Mouse (Mus musculus) limb, embryonic 10.5 days (tissue): ENCODE results near the gene Mier2. TPM values are rescaled to one million over a fixed set of nuclear protein-coding genes. Genes with fewer than 3 reads are reported as not detected.
A peak's percentile ranks its signal among the peaks of the same experiment; 100 is the strongest.

Source experiments
- DNase-seq: peaks from one replicate; pipeline ENCODE4 v3.0.0-alpha.2; 2017; ENCODE audit warnings: low spot score
- H3K27ac ChIP-seq: fragments of 300-500 bp; sonication (generic); 2 replicates; pipeline ENCODE4 v1.5.1; 2016; ENCODE audit warnings: mild to moderate bottlenecking
- H3K27me3 ChIP-seq: fragments of 300-500 bp; sonication (generic); 2 replicates; pipeline ENCODE4 v1.6.1; 2016; ENCODE audit warnings: low read depth, mild to moderate bottlenecking; ENCODE audit not compliant: poor library complexity, severe bottlenecking
- H3K36me3 ChIP-seq: fragments of 300-500 bp; sonication (generic); 2 replicates; pipeline ENCODE4 v1.6.1; 2016; ENCODE audit warnings: mild to moderate bottlenecking, moderate library complexity
- H3K4me1 ChIP-seq: fragments of 300-500 bp; sonication (generic); 2 replicates; pipeline ENCODE4 v1.6.1; 2016
- H3K4me3 ChIP-seq: fragments of 300-500 bp; sonication (generic); 2 replicates; pipeline ENCODE4 v1.5.1; 2016; ENCODE audit warnings: mild to moderate bottlenecking, moderate library complexity
- H3K9me3 ChIP-seq: fragments of 300-500 bp; sonication (generic); replicated peaks from 2 replicates; pipeline ENCODE4 v1.6.1; 2016; ENCODE audit warnings: mild to moderate bottlenecking
- WGBS: fragments of 180-500 bp; shearing (Covaris S2); methylation state at CpG from one replicate; pipeline ENCODE4 v1.1.7; 2016; 5-methylcytosine and 5-hydroxymethylcytosine counted together
- polyA plus RNA-seq: library from polyadenylated mRNA; unstranded; fragments of >200 nt; fragmentation: Nextera tagmentation; extraction: Ambion mirVana; gene quantifications from 2 replicates; pipeline ENCODE4 v1.2.1, GENCODE M21; 2016

The Mier2 gene
- polyA plus RNA-seq, 1 experiment from 2014 or later: 79.8 TPM

DNA sequence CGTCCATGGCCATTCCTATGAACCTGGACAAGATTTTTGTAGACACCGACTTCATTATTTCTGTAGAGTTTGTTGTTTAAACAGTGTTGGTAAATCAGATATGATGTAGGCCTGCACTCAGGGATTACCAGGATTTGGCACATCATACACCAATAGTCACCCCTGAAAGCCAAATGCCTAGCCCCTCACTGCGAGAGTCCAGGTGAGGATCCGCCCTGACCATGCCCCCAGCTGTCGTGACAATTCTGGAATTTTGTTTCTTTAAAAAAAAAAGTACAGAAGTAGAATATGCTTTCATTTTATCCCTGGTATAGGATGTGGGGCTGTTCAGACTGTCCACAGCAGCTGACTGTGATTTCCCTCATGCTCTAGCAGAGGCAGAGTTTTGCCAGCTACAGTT is 14.9 kb upstream of the Mier2 start:
- DNase-seq: peak; percentile 4
- no peak overlapping the region for H3K27ac ChIP-seq
- H3K27me3 ChIP-seq: no peaks in the 10 kb centered on the region
- H3K4me1 ChIP-seq: no peaks in the 10 kb centered on the region
- no peak overlapping the region for H3K4me3 ChIP-seq
- no peaks in the 10 kb centered on the region for H3K36me3 ChIP-seq
- H3K9me3 ChIP-seq: no peaks in the 10 kb centered on the region
- 93% methylated on average over 5 of the region's 5 CpGs for WGBS

DNA sequence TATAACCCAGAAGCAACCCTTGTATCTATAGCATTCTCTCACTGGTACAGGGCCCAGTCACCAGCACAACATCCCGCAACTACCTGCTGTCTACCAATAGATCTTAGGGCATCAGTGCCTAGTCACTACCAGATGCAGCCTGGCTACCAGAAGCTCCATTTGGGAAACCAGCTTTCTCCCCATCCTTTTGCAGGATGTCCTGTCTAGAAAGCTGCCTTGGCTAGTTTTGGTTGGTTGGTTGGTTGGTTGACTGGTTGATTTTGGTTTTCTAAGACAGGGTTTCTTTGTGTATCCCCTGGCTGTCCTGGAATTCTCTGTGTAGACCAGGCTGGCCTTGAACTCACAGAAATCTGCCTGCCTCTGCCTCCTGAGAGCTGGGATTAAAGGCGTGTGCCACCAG is 4.7 kb upstream of the Mier2 start:
- 88% methylated on average over 2 of the region's 2 CpGs for WGBS
- no peak for DNase-seq
- no peak overlapping the region for H3K4me3 ChIP-seq

DNA sequence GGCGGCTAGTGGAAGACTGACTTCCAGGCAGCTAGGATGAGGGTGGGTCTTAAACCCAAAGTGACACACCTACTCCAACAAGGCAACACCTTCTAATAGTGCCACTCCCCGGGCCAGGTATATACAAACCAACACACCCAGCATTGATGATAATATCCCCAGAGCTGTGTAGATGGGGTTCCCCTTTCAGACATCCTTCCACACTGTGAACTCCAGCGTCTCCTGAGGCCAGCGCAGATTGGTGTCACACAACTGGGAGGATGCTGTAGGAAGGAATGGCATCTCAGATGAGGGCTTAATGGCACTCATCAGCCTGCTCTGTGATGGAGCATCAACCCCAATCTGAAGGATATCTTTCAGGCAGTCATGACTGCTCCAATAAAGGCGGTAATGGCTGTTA is 2.5 kb upstream of the Mier2 start:
- Histone ChIP-seq H3K27me3 (no peaks in the 10 kb centered on the region), H3K9me3 (no peaks in the 10 kb centered on the region), H3K27ac (no peak overlapping the region), H3K4me3 (no peak overlapping the region), H3K36me3 (no peaks in the 10 kb centered on the region), H3K4me1 (peaks cover 26% of the 10 kb centered on the region)
- peak; percentile 17 for DNase-seq
- 93% methylated on average over 5 of the region's 5 CpGs for WGBS

More for the DNA sequence above, 4.7 kb upstream of the Mier2 start:
- no peaks in the 10 kb centered on the region for H3K36me3 ChIP-seq
- no peaks in the 10 kb centered on the region for H3K27me3 ChIP-seq
- peaks cover 7% of the 10 kb centered on the region; the same call in 1 of the 2 replicates for H3K4me1 ChIP-seq
- H3K27ac ChIP-seq: no peak overlapping the region
- 0 out of 2 replicates have a peak, but pooled peaks cover 3% of the 10 kb centered on the region for H3K9me3 ChIP-seq

DNA sequence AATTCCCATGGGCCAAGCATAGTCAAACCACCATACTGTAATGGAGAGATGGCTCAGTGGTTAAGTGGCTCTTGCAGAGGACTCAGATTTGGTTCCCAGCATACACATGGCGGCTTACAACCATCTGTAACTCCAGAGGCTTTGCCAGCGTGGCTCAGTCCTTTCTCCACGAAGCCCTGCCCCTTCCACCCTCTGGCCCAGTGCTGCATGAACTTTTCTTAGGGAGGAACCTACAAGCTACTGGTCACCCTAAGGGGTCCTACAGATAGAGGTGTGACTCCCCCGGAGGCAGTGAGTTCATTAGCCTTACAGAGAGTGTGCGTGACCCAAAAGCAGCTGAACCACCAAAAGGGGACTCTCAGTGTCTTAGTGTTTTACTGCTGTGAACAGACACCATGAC is 2.0 kb upstream of the Mier2 start:
- DNase-seq: peak; percentile 19
- Histone ChIP-seq H3K4me3 (no peak overlapping the region), H3K27ac (no peak overlapping the region), H3K27me3 (no peaks in the 10 kb centered on the region), H3K9me3 (no peaks in the 10 kb centered on the region), H3K36me3 (no peaks in the 10 kb centered on the region), H3K4me1 (peaks cover 30% of the 10 kb centered on the region)
- WGBS: 90% methylated on average over 5 of the region's 5 CpGs

DNA sequence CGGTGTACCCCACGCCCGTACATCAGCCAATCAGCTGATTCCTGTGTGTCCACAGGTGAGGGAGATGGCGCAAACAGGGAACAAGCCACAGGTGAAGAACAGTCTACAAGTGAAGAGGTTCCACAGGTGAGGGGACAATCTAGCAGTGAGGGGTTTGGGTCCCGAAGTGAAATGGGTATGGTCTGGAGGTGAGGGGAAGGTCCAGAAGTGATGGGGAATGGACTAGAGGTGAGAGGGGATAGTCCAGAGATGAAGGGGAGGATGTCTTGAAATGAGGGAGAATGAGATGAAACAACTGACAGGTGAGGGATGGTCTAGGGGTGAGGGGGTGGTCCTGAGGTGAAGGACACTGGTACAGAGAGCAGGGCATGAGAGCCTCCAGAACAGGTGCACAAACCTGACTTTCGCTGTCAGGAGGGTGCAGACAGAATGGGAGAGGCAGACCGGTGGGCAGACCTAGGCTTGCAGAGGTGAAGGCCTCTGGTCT is 282 bp upstream of the Mier2 start:
- H3K36me3 ChIP-seq: peaks cover 12% of the 10 kb centered on the region
- H3K4me3 ChIP-seq: peak overlapping the region; percentile 98
- no peak for DNase-seq
- peaks cover 30% of the 10 kb centered on the region for H3K4me1 ChIP-seq
- H3K27me3 ChIP-seq: no peaks in the 10 kb centered on the region
- H3K9me3 ChIP-seq: no peaks in the 10 kb centered on the region
- H3K27ac ChIP-seq: peak overlapping the region; percentile 98
- WGBS: 29% methylated on average over 7 of the region's 7 CpGs

DNA sequence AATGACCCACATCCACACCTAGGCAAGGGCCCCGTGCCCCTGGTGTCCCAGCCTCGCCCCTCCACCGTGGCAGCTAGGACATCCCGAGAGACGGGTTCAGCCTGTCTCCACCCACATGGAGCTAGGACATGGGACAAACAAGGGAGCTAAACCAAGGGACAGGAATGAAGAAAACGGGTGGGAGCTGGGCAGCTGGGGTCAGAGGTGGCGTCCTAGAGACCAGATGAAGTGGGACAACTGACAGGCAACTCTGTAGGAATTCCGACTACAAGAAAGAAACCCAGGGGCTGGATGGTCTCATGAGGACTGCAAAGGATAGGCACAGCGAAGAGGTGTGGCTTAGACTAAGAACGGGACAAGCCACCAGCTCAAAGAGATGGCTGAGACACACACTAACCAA is 1.3 kb downstream of the Mier2 start:
- no peak overlapping the region for H3K27ac ChIP-seq
- peaks cover 30% of the 10 kb centered on the region for H3K4me1 ChIP-seq
- H3K27me3 ChIP-seq: no peaks in the 10 kb centered on the region
- H3K9me3 ChIP-seq: no peaks in the 10 kb centered on the region
- DNase-seq: no peak
- peaks cover 28% of the 10 kb centered on the region for H3K36me3 ChIP-seq
- H3K4me3 ChIP-seq: peak overlapping the region; percentile 98
- 47% methylated on average over 10 of the region's 10 CpGs for WGBS

DNA sequence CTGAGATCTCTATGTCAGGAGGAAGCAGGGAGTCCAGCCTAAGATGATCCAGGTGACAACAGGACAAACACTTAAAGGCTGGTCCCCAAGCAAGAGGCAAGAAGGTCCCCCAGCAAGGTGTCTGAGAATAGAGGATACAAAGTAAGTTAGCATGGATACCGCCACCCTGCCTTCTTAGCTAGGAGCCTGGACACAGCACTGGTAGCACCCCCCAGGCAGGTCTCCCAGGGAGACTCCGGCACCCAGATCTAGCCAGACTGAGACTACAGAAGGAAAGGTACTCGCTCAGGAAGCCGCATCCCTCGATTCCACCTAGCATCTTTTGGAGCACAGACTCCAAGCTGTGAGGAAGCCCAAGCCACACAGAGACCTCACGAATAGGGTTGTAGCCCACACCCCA is 1.8 kb downstream of the Mier2 start:
- Histone ChIP-seq H3K4me1 (peaks cover 30% of the 10 kb centered on the region), H3K36me3 (peaks cover 33% of the 10 kb centered on the region), H3K27me3 (no peaks in the 10 kb centered on the region), H3K9me3 (no peaks in the 10 kb centered on the region), H3K4me3 (peak overlapping the region; percentile 98), H3K27ac (no peak overlapping the region)
- peak; percentile 24 for DNase-seq
- 94% methylated on average over 6 of the region's 6 CpGs for WGBS

DNA sequence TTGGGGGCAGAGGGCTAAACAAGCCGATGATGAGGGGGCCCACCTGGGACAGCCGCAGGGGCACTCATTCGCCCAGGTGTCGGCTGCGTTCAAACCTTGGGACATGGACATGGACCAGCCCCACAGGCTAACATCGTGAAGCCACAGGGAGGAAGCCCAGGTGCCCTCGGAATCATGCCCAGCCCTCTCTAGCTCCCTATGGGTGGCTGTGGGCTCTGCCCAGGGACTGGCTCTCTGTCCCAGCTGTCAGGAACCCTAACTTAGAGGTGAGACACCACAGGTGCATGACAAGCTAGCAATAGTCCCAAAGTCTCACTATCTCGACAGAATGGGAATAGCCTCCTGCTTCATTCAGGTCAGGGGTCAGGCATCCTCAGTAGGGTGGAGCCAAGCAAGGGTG is 2.5 kb downstream of the Mier2 start:
- peak; percentile 18 for DNase-seq
- Histone ChIP-seq H3K27me3 (no peaks in the 10 kb centered on the region), H3K9me3 (no peaks in the 10 kb centered on the region), H3K4me3 (0 out of 2 replicates have a peak overlapping the region, but pooled peaks have one; percentile 98), H3K4me1 (peaks cover 30% of the 10 kb centered on the region), H3K36me3 (peaks cover 40% of the 10 kb centered on the region), H3K27ac (no peak overlapping the region)
- 92% methylated on average over 8 of the region's 8 CpGs for WGBS

DNA sequence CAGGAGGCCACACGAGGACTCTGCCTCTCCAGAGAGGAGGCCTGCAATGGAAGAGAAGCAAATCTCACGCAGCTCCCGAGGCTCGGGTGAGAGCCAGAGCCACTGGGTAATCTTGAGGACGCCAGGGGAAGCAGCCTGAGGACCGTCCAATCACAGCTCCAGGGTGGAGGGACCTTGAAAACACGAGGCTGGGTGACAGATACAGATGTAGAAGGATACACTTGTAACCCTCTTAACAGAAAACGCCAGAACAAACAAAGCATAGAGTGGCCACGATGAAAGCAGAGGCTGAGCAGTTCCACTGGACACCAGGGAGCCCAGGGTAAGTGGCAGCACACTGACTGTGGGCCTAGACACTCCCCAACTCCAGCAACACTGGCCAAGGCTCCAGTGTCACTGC is 4.6 kb downstream of the Mier2 start:
- Histone ChIP-seq H3K4me1 (peaks cover 32% of the 10 kb centered on the region), H3K36me3 (peaks cover 61% of the 10 kb centered on the region)
- 86% methylated on average over 9 of the region's 9 CpGs for WGBS

DNA sequence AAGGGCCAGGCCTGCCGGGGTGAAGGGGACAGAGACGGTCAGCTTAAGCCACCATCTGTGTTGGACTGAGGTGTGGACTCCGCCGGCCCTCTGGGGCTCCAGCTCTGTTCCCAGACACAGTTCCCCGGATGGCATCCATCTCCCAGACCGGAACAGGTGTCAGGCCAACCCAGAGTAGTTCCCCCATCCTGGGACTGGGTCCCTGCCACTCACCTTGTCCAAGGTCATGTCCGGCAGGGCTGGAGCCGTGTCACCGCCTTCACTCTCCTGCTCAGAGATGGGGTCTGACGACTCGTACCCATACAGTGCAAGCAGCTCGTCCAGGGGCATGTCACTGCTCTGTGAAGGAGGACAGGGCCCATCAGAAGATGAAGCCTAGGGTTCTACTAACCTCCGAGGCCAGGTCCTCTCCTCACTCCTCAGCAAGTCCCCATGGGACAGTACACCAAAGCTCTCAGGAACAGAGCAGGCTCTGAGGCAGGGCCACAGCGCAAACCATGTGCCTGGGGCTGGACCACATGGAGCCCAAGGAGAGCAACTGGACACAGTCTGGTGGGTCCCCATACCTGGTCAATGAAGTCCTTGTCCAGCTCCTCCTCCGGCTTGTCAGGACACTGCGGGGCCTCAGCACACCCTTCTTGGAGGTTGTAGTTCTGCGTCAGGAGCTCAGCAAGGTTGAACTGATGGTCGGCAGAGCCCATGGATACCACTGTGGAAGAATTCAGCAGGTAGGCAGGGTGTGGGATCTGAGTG is 5.9 kb downstream of the Mier2 start:
- DNase-seq: no peak
- WGBS: 96% methylated on average over 18 of the region's 18 CpGs

More for the DNA sequence above, 4.6 kb downstream of the Mier2 start:
- Histone ChIP-seq H3K27ac (no peak overlapping the region), H3K9me3 (no peaks in the 10 kb centered on the region), H3K27me3 (no peaks in the 10 kb centered on the region), H3K4me3 (no peak overlapping the region)
- DNase-seq: no peak

DNA sequence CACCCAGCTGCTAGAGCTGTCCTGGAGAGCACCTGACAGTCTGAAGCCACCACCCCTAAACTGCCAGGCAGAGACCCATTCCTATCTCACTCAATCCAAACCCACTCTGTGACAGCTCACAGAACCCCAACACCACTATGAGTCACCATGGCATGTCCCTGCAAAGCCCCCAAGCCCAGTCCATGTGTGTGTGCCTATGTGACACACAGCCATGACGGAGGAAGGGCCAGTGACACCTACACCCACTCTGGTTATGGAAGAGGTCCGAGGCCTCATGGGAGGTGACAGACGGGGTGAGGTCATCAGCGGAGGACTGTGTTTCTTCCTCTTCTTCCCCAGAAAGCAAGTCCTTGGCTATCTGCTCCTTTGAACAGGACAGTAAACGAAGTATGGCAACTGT is 6.5 kb downstream of the Mier2 start:
- peaks cover 79% of the 10 kb centered on the region for H3K36me3 ChIP-seq
- WGBS: 96% methylated on average over 5 of the region's 5 CpGs
- no peak for DNase-seq

More for the DNA sequence above, 5.9 kb downstream of the Mier2 start:
- Histone ChIP-seq H3K9me3 (no peaks in the 10 kb centered on the region), H3K36me3 (peaks cover 73% of the 10 kb centered on the region), H3K27ac (no peak overlapping the region), H3K4me3 (no peak overlapping the region), H3K27me3 (no peaks in the 10 kb centered on the region), H3K4me1 (peaks cover 25% of the 10 kb centered on the region)

DNA sequence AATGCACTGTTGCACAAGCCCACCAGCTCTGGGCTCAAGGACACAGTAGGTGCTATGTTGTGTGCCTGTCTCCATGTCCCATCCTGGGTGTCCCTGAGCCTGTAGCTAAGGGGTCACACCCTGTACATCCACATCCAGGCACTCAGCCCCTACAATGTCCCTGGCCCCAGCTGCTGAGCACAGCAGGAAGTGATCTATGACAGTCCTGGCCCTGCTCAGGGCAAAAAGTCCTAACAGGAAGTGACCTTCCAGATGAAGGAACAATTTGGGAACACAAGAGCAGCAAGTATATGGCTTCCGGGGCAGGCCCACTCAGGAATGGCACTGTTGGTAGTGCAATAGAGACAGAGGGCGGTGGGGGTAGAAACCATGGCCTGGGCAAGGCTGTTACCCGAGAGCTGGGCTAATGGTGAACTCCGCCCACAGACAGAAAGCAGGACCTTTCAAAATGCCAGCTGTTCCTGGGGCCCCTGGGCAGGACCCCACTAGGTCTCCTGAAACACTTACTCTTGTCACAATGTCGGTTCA is 7.8 kb downstream of the Mier2 start:
- H3K27me3 ChIP-seq: no peaks in the 10 kb centered on the region
- no peak for DNase-seq
- H3K36me3 ChIP-seq: peaks cover 93% of the 10 kb centered on the region
- 0 out of 2 replicates have a peak overlapping the region, but pooled peaks have one; percentile 11 for H3K27ac ChIP-seq
- H3K4me3 ChIP-seq: no peak overlapping the region
- H3K4me1 ChIP-seq: peaks cover 6% of the 10 kb centered on the region
- 78% methylated on average over 5 of the region's 5 CpGs for WGBS
- H3K9me3 ChIP-seq: no peaks in the 10 kb centered on the region

More for the DNA sequence above, 6.5 kb downstream of the Mier2 start:
- Histone ChIP-seq H3K27me3 (no peaks in the 10 kb centered on the region), H3K4me1 (peaks cover 19% of the 10 kb centered on the region), H3K9me3 (no peaks in the 10 kb centered on the region), H3K27ac (no peak overlapping the region), H3K4me3 (no peak overlapping the region)

DNA sequence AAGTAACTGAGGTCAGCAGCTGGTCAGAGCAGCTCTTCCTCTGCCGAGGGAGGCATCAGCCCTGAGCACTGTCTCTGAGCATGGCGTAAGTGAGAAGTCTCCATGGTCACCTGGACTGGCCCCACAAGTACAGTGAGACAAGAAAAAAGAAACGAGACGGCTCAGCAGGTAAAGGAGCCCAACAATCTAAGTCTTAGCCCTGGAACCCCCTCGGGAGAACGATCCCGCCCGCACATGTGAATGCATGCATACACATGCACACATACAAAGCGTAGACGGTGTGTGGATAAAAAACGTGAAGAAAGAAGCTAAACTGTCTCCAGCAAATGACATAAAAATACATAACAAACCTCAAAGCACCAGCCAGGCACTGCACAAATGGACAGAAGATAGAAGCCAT is 8.5 kb downstream of the Mier2 start:
- Histone ChIP-seq H3K9me3 (no peaks in the 10 kb centered on the region), H3K27ac (no peak overlapping the region), H3K27me3 (no peaks in the 10 kb centered on the region), H3K4me1 (0 out of 2 replicates have a peak, but pooled peaks cover 5% of the 10 kb centered on the region), H3K36me3 (peaks cover 100% of the 10 kb centered on the region), H3K4me3 (no peak overlapping the region)
- 96% methylated on average over 11 of the region's 11 CpGs for WGBS
- no peak for DNase-seq
